Mouse (Mus musculus) left cerebral cortex, postnatal 36 days (tissue): ENCODE data around the gene H2-Q2. TPM values are rescaled to one million over a fixed set of nuclear protein-coding genes. Genes with fewer than 3 reads are reported as not detected.
A peak's percentile ranks its signal among the peaks of the same experiment; 100 is the strongest.
"Not testable (repeated sequence)": the region's sequence is repeated elsewhere in the genome, so short reads cannot be mapped to it uniquely, and the experiment has no call there.

Source experiments
- DNase-seq, 2 experiments: peaks; one replicate each; pipeline ENCODE4 v3.0.0; 2021 to 2022; ENCODE audit warnings: low spot score in 2 of 2, mixed read lengths in 1 of 2
- intact Hi-C: fragments of 180-260 bp; cut with DNase I; formaldehyde crosslinking; loops from one replicate; pipeline ENCODE4 v1.15.1; 2025
- total RNA-seq, 2 experiments: library from RNA; stranded (reverse); gene quantifications; 2 replicates each; pipeline ENCODE4 v1.2.3; 2021

H2-Q2 gene
- total RNA-seq = under 1 TPM in 1 of 2 experiments, not detected in 1; 0.43 TPM

DNA sequence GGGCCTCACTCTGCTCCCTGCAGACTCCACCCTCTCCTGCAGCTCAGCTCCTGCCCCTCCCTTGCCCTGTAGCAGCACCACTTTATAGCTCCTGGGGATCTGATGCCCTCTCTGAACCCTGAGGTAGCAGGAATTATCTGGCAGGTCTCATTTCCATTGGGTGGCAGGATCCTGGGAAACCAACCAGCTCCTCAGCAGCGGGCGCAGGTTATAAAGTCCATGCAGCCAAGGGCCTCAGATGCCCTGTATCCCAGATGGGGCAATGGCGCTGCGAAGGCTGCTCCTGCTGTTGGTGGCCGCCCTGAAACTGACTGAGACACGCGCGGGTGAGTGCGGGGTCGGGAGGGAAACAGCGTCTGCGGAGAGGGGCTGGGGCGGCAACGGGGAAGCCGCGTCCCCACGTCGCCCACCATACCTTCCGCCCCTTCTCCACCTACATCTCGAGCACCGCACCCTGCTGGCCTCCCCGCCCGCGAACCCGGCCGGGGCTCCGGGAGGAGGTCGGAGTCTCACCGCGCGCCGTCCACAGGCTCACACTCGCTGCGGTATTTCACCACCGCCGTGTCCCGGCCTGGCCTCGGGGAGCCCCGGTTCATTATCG lies at the start of gene H2-Q2:
H2-Q2 (plus strand) TSS at position 172 of the 601 bp plus-strand sequence.
- intact Hi-C loops = loop anchor here (10.0 kb wide), 1 partner anchor 77 kb away; the partner anchor contains the start of gene H2-D1
- DNase-seq = no peak

DNA sequence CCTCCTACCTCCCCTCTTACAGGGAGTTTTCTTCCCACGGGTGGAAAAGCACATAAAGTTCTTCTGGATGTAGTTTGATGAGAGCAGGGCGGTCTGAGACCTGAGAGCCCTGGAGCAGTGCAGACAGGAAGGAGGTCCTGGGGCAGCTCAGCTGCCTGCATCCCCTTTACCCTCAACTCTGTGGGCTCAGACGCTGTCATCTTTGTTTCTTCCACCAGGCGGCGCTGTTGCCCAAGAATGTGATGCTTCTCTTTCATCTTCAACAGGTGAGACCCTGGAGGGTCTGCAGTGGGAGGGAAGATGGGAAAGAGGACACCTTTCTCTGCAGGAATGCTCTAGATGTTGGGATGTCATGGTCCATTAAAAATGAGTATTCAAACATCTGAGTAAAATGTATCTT lies 46.2 kb upstream of the H2-Q2 start:
- intact Hi-C loops = not testable (repeated sequence)
- peak in 1 of 2 experiments; percentile 24 for DNase-seq

DNA sequence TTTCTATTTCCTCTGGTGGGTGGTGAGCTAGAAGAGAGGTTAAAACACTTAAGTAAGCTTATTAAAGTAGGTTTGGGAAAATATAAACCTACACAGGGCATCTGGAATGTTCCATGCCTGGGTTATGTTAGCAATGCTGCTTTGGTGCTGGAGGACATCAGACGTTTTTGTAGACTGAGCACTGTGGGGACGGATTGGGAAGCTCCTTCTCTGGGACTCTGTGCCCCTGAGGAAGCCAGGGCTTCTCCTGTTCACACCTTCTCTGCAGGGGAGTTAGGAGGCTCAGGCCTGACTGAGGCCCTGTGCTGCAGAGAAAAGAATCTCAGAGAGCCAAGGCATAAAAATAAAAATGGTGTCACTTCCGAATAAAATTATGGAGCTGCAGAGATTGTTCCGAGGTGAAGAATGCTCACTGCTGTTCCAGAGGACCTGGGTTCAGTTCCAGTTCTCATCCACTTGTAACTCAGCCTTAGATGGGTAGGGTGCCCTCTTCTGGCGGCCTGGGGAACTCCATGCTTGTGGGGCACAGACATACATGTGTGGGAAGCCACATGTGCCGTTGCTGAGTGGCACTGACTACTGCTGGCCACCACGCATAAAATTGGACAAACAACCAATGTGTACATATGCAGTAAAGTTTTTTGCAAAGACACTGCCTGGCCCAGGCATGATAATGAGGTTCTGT lies 41.6 kb upstream of the H2-Q2 start:
- intact Hi-C loops = loop anchor here (5.0 kb wide), 1 partner anchor 43 kb away; no protein-coding TSS in a partner anchor
- DNase-seq = not testable (repeated sequence)

DNA sequence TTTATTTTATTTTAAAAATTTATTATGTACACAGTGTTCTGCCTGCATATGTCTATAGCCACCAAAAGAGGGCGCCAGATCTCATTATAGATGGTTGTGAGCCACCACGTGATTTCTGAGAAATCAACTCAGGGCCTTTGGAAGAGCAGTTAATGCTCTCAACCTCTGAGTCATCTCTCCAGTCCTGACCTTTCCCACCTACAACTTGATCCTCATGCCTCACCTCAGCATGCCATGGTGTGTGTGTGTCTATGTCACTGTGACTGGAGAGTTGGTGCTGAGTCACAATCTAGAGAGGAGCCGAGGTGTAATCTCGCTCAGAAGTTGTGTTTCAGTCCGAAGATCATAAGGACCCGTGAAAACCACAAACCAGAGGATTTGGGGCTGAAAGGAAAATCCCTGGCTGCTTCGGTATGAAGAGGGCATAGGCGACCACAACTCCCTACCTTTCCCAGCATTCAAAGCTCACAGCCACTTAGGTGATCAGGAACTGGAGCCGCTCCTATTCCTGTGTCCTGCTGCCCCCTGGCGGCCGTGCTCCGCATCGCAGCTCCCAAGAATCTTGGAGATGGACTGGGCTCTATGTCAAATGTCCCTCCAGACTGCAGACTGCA lies 40.3 kb upstream of the H2-Q2 start:
- intact Hi-C loops = loop anchor here (5.0 kb wide), 1 partner anchor 44 kb away; no protein-coding TSS in a partner anchor
- DNase-seq = peak; percentile 78 to 83

DNA sequence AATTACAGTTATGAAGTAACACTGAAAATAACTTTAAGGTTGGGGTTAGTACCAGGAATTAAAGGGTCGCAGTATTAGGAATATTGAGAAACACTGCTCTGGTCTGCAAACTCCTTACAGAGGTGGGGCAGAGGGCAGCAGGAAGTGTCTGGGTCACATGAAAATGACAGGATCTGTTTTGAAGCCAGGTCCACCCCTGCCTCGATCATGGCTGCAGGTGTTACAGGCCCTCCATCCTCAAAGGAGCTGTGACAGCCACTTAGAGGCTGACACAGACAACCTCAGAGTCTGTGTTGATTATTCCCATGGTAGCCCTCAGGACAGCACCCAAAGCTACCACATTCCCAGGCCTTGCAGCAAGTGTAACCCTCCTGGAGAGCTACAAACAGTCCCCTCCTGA lies 38.8 kb upstream of the H2-Q2 start:
- no peak for DNase-seq
- intact Hi-C loops = loop anchor here (5.0 kb wide), 1 partner anchor 46 kb away; no protein-coding TSS in a partner anchor

DNA sequence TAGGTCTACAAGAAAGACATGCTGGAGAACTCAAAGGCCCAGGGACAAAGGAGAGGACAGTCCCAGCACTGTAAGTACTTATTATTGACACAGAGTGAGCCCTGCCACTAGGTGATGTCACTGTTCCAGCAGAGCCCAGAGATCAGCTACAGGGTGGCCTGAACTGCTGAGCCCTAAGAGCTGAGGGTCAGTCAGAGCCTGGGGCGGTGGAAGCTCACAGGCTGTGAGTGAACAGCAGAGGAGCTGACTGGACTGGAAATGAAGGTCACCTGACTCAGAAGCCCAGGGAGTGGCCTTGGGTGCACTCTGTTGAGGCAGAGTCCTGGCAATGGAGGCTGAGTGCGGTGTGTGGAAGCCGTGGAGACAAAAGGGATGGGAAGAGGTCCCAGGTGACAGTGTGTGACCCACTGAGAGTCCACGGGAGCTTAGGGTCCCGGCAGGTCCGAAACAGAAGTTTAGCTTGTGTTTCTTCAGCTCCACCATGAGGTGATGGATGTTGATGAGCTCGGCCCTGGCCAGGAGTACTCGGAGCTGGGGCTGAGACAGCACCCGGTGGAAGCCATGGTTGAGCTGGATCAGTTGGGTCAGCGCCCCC lies 38.2 kb upstream of the H2-Q2 start:
- intact Hi-C loops = loop anchor here (5.0 kb wide), 1 partner anchor 47 kb away; no protein-coding TSS in a partner anchor
- DNase-seq = no peak

DNA sequence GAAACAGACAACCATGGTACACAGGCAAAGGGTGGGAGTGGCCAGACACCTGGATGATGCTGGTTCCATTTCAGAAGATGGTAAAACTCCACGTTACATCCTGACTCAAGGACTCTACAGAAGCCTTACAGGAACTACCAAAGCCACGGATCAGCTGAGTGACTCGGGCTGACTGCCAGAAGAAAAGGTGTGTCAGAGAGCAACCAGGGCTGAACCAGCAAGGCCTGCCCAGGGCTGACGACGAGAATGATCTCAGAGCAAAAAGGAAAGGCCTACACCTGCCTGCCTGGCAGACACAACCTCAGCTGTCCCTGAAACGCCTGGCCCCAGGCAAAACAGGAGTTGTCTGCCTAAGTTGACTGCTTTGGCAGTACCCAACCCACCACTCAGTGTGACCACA lies 37.6 kb upstream of the H2-Q2 start:
- intact Hi-C loops = loop anchor here (5.0 kb wide), 1 partner anchor 47 kb away; no protein-coding TSS in a partner anchor
- no peak for DNase-seq

DNA sequence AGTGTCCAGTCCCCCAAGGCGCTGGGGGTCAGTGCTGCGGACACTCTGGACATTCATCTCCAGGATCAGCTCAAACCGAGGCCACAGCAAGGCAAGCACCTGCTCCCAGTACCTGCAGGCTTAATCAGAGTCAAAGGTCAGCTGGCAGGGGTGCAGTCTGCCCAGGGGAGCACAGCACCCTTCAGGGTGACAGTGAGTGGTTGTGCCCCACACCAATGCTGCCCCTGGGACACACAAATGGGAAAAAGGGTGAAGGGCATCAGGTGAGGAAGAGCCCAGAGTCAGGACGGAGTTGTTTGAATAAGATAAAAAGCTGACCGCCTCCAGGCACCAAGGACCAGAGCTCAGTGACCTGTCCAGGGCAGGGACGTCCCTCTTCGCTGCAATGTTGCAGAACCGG lies 37.1 kb upstream of the H2-Q2 start:
- intact Hi-C loops = loop anchor here (5.0 kb wide), 1 partner anchor 48 kb away; no protein-coding TSS in a partner anchor
- not testable (repeated sequence) for DNase-seq

DNA sequence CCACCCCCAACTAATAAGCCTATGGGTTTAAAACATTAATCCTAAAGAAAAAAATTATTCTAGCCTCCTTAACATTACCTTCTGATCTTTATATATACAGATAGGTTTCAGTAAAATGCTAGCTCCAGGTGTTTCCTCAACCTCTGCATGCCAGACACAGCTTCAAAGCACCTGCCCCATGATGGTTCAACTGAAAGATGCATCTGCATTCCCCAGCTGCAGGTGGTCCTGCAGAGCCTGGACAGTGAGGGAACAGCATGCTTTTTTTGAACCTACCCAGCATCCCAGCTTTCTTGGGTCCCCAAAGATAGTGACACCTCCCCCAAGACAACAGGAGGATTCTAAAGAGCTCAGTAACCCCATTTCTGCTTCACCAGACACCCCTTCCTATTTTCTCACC lies 23.4 kb upstream of the H2-Q2 start:
- intact Hi-C loops = no loop called here
- no peak for DNase-seq

DNA sequence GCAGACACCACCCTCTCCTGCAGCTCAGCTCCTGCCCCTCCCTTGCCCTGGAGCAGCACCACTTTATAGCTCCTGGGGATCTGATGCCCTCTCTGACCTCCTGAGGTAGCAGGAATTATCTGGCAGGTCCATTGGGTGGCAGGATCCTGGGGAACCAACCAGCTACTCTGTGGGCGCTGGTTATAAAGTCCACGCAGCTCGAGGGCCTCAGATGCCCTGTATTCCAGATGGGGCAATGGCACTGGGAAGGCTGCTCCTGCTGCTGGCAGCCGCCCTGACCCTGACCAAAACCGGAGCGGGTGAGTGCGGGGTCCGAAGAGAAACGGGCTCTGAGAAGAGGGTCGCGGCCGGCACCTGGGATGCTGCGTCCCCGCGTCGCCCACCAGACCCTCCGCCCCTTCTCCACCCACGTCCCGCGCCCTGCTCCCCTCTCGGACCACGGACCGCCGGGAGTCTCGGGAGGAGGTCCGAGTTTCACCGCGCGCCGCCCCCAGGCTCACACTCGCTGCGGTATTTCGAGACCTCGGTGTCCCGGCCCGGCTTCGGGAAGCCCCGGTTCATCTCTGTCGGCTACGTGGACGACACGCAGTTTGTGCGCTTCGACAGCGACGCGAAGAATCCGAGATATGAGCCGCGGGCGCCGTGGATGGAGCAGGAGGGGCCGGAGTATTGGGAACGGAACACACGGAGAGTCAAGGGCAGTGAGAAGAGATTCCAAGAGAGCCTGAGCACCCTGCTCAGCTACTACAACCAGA lies 21.5 kb upstream of the H2-Q2 start, which contains the start of gene H2-Q1:
H2-Q1 (plus strand) TSS at position 79 of the 755 bp plus-strand sequence.
- DNase-seq = no peak
- intact Hi-C loops = no loop called here

DNA sequence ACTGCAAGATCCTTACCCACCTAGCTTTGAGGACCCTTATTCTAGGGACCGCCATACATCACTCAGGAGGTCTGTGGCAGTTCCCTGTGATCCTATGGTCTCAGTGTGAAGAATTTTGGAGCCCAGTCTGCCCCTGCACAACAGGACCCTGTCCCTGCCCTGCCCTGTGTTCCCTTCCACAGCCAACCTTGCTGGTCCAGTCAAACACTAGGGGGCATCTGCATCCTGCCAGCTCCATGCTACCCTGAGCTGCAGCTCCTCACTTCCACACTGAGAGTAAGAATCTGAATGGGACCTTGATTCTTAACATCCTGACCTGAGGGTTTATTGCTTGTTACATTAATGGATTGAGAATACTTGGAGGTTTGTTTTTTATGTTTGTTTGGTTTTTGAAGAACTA lies 16.9 kb upstream of the H2-Q2 start:
- intact Hi-C loops, DNase-seq: not testable (repeated sequence)

DNA sequence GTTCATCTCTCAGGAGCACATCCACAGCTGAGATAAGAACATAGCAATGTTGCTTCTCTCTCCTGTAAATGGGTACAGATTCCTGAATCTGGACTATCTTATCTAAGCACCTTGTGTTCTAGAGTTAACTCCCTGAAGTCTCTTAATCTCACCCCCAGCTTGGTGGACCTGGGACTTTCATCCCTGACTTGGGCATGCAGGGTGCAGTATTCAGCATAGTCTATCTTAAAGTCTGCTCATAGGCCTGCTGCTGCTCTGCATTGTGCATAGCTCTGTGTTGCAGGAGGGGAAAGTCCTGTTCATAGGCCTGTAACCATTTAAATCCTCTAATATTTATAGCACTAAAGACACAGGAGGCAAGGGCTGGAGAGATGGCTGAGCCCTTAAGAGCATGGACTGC lies 16.0 kb upstream of the H2-Q2 start:
- intact Hi-C loops, DNase-seq: not testable (repeated sequence)

DNA sequence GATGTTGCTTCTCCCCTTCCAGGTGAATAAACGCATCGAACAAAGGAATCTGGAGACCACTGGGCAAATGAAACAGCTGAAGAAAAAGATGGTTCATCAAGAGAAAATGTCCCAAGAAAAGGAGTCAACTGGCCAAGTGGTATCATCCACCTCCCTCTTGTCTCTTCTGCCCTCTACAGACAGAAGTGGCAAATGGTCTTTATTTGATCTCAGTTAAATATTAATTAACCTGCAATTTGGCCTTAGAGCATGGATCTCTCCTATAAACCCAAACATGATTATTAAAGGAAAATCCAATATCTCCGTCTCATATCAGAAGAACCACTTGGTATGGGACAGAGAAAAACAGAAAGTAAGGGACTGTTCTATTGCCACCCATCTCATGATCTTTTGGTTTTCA lies 12.3 kb upstream of the H2-Q2 start:
- DNase-seq, intact Hi-C loops: not testable (repeated sequence)

DNA sequence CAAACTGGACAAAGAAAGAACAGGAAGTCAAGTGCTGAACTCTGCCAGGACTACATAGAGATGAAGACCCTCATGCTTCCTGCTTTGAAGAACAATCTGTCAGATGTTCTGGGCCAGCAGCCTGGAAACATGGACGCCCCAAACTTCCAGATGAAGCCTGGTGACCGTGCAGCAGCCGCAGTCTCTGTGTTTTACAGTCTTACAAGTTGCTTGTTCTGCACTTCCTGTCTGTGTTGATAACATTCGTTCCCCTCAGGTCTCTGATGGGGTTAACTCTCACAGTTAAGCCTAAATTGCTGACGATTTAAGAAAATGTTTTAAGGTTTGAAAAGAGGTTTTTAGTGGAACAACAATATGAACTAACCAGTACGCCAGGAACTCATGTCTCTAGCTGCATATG lies 10.5 kb upstream of the H2-Q2 start:
- intact Hi-C loops = not testable (repeated sequence)

DNA sequence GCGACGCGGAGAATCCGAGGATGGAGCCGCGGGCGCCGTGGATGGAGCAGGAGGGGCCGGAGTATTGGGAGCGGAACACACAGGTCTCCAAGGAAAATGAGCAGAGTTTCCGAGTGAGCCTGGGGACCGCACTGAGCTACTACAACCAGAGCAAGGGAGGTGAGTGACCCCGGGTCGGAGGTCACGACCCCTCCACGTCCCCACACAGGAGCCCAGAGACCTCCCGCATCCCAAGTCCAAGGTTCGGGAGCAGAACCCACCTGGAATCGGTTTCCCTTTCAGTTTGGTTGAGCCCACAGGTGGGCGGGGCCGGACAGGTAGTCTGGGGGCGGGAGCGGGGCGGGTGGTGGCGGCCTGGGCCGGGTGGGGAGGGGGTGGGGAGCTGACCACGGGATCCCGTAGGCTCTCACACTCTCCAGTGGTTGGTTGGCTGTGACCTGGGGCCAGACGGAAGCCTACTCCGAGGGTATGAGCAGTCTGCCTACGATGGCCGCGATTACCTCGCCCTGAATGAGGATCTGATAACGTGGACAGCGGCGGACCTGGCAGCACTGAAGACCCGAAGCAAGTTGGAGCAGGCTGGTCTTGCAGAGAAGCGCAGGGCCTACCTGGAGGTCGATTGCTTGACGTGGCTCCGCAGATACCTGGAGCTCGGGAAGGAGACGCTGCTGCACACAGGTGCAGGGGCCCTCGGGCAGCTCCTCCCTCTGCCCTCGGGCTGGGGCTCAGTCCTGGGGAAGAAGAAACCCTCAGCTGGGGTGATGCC lies 852 bp downstream of the H2-Q2 start:
- intact Hi-C loops = loop anchor here (10.0 kb wide), 1 partner anchor 78 kb away; the partner anchor contains the start of gene H2-D1
- DNase-seq = no peak

More for the DNA sequence above, 10.5 kb upstream of the H2-Q2 start:
- not testable (repeated sequence) for DNase-seq

DNA sequence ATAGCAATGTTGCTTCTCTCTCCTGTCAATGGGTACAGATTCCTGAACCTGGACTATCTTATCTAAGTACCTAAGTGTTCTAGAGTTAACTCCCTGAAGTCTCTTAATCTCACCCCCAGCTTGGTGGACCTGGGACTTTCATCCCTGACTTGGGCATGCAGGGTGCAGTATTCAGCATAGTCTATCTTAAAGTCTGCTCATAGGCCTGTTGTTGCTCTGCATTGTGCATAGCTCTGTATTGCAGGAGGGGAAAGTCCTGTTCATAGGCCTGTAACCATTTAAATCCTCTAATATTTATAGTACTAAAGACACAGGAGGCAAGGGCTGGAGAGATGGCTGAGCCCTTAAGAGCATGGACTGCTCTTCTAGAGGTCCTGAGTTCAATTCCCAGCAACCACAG lies 5.6 kb downstream of the H2-Q2 start:
- intact Hi-C loops = loop anchor here (10.0 kb wide), 1 partner anchor 83 kb away; the partner anchor contains the start of gene H2-D1

DNA sequence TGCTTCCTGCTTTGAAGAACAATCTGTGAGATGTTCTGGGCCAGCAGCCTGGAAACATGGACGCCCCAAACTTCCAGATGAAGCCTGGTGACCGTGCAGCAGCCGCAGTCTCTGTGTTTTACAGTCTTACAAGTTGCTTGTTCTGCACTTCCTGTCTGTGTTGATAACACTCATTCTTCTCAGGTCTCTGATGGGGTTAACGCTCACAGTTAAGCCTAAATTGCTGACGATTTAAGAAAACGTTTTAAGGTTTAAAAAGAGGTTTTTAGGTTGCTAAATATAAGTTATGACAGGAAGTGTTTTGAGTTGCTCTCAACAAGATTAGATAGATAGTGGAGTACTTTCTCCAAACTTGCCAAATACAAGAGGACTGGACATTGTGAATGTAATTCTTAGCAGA lies 11.2 kb downstream of the H2-Q2 start:
- DNase-seq, intact Hi-C loops: not testable (repeated sequence)

More for the DNA sequence above, 5.6 kb downstream of the H2-Q2 start:
- DNase-seq = not testable (repeated sequence)

DNA sequence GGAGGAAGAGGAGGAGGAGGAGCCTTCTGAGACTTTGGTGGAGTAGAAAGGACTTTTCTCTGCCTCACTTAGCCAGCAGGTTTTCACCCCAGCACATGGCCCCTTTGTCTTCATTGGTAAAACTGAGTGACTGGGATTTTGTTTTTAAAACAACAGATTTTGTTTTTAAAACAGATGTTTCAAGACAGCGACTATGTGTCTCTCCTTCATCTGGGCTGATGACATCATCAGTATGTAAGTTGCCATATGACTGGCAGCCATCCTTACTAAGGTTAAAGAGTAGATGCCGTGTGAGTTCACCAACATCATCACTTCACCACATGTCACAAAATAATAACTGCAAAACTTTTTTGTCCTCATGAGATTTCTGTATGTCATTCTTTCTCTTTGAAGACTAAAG lies 12.0 kb downstream of the H2-Q2 start:
- no peak for DNase-seq
- intact Hi-C loops = loop anchor here (2.0 kb wide), 1 partner anchor 41 kb away; no protein-coding TSS in a partner anchor
